Mouse (Mus musculus) heart, embryonic 16.5 days (tissue): Measurements from ENCODE around the gene Map3k7. TPM values are rescaled to one million over a fixed set of nuclear protein-coding genes. Genes with fewer than 3 reads are reported as not detected.
"Not testable (repeated sequence)": the region's sequence is repeated elsewhere in the genome, so short reads cannot be mapped to it uniquely, and the experiment has no call there.

Experiments used
- ATAC-seq: fragments of 200-750 bp; cut with Nextera tagmentation; replicated peaks from 2 replicates; pipeline ENCODE4 v1.8.0; 2017; ENCODE audit warnings: moderate number of reproducible peaks; ENCODE audit not compliant: insufficient read depth, low FRiP score; ENCODE audit errors: extremely low read depth
- H3K27ac ChIP-seq: fragments of 300-500 bp; sonication (generic); 2 replicates; pipeline ENCODE4 v1.5.1; 2014; ENCODE audit warnings: mild to moderate bottlenecking, low read length, control low read depth, moderate library complexity
- H3K27me3 ChIP-seq: fragments of 300-500 bp; sonication (generic); 2 replicates; pipeline ENCODE4 v1.6.1; 2014; ENCODE audit warnings: low read length, mixed read lengths; ENCODE audit not compliant: control insufficient read depth, insufficient read depth
- H3K36me3 ChIP-seq: fragments of 300-500 bp; sonication (generic); 2 replicates; pipeline ENCODE4 v1.6.1; 2014; ENCODE audit not compliant: control insufficient read depth, insufficient read depth
- H3K4me1 ChIP-seq: fragments of 300-500 bp; sonication (generic); 2 replicates; pipeline ENCODE4 v1.6.1; 2014; ENCODE audit warnings: low read length, mixed read lengths; ENCODE audit not compliant: control insufficient read depth, insufficient read depth
- H3K4me2 ChIP-seq: fragments of 300-500 bp; sonication (generic); 2 replicates; pipeline ENCODE4 v1.6.1; 2014; ENCODE audit warnings: low read depth, mild to moderate bottlenecking, control low read depth, low read length
- H3K4me3 ChIP-seq: fragments of 300-500 bp; sonication (generic); 2 replicates; pipeline ENCODE4 v1.5.1; 2014; ENCODE audit warnings: mild to moderate bottlenecking, control low read depth, low read length
- H3K9ac ChIP-seq: fragments of 300-500 bp; sonication (generic); 2 replicates; pipeline ENCODE4 v1.6.1; 2014; ENCODE audit warnings: low read length, control low read depth
- H3K9me3 ChIP-seq: fragments of 300-500 bp; sonication (generic); replicated peaks from 2 replicates; pipeline ENCODE4 v1.6.1; 2016; ENCODE audit warnings: low read length; ENCODE audit not compliant: control insufficient read depth
- WGBS: fragments of 180-500 bp; shearing (Covaris S2); extraction: QIAGEN DNeasy Blood & Tissue Kit; methylation state at CpG from one replicate; pipeline ENCODE4 v1.1.7; 2014; 5-methylcytosine and 5-hydroxymethylcytosine counted together
- polyA plus RNA-seq: library from polyadenylated mRNA; unstranded; fragments of >200 nt; fragmentation: Nextera tagmentation; extraction: Ambion mirVana; gene quantifications from 2 replicates; pipeline ENCODE4 v1.2.1, GENCODE M21; 2015

The Map3k7 gene
- polyA plus RNA-seq, 1 experiment from 2014 or later: 26.6 TPM

GRCm38 (mm10) chr4:32010808-32011207 lies 46.9 kb downstream of the Map3k7 start:
- Histone ChIP-seq H3K36me3 (peaks cover 26% of the 10 kb centered on the region), H3K27ac (no peak overlapping the region), H3K4me3 (no peak overlapping the region), H3K4me1 (no peaks in the 10 kb centered on the region), H3K9me3 (no peaks in the 10 kb centered on the region), H3K4me2 (no peak overlapping the region), H3K27me3 (no peaks in the 10 kb centered on the region), H3K9ac (no peak overlapping the region)
- no peak for ATAC-seq
- 89% methylated on average over 5 of the region's 5 CpGs for WGBS

- H3K4me2 ChIP-seq: no peak overlapping the region
- WGBS: 91% methylated on average over 6 of the region's 6 CpGs
- no peaks in the 10 kb centered on the region for H3K27me3 ChIP-seq
- no peaks in the 10 kb centered on the region for H3K4me1 ChIP-seq
- H3K27ac ChIP-seq: no peak overlapping the region
- H3K9ac ChIP-seq: no peak overlapping the region
- no peak overlapping the region for H3K4me3 ChIP-seq
- ATAC-seq: no peak
- peaks cover 32% of the 10 kb centered on the region for H3K36me3 ChIP-seq
- H3K9me3 ChIP-seq: no peaks in the 10 kb centered on the region
Measured at GRCm38 (mm10) chr4:32011218-32011973, 47.5 kb downstream of the Map3k7 start.

- 64% methylated on average over 3 of the region's 3 CpGs for WGBS
- no peaks in the 10 kb centered on the region for H3K27me3 ChIP-seq
- no peak overlapping the region for H3K4me3 ChIP-seq
- H3K4me2 ChIP-seq: no peak overlapping the region
- H3K36me3 ChIP-seq: peaks cover 38% of the 10 kb centered on the region
- peaks cover 4% of the 10 kb centered on the region for H3K9me3 ChIP-seq
- no peaks in the 10 kb centered on the region for H3K4me1 ChIP-seq
- no peak overlapping the region for H3K9ac ChIP-seq
- ATAC-seq: no peak
- H3K27ac ChIP-seq: no peak overlapping the region
Measured at GRCm38 (mm10) chr4:32021131-32021530, 57.2 kb downstream of the Map3k7 start.

GRCm38 (mm10) chr4:32022321-32022720 lies 58.4 kb downstream of the Map3k7 start:
- no peak for ATAC-seq
- H3K27me3 ChIP-seq: no peaks in the 10 kb centered on the region
- H3K4me3 ChIP-seq: no peak overlapping the region
- peaks cover 28% of the 10 kb centered on the region for H3K36me3 ChIP-seq
- 96% methylated on average over 6 of the region's 6 CpGs for WGBS
- no peak overlapping the region for H3K27ac ChIP-seq
- no peaks in the 10 kb centered on the region for H3K4me1 ChIP-seq
- no peak overlapping the region for H3K9ac ChIP-seq
- peaks cover 4% of the 10 kb centered on the region for H3K9me3 ChIP-seq
- no peak overlapping the region for H3K4me2 ChIP-seq

- peaks cover 20% of the 10 kb centered on the region for H3K36me3 ChIP-seq
- H3K27me3 ChIP-seq, H3K4me3 ChIP-seq, H3K4me1 ChIP-seq, H3K4me2 ChIP-seq, H3K9me3 ChIP-seq, ATAC-seq, H3K9ac ChIP-seq, H3K27ac ChIP-seq: not testable (repeated sequence)
- 83% methylated on average over 2 of the region's 2 CpGs for WGBS
Measured at GRCm38 (mm10) chr4:32024170-32024569, 60.3 kb downstream of the Map3k7 start.

GRCm38 (mm10) chr4:32025105-32025504 lies 61.2 kb downstream of the Map3k7 start:
- no peak overlapping the region for H3K9ac ChIP-seq
- no peaks in the 10 kb centered on the region for H3K27me3 ChIP-seq
- no peak overlapping the region for H3K27ac ChIP-seq
- WGBS: 70% methylated on average over 2 of the region's 2 CpGs
- H3K36me3 ChIP-seq: peaks cover 15% of the 10 kb centered on the region
- no peaks in the 10 kb centered on the region for H3K4me1 ChIP-seq
- no peak overlapping the region for H3K4me3 ChIP-seq
- no peak for ATAC-seq
- H3K4me2 ChIP-seq: no peak overlapping the region
- peaks cover 4% of the 10 kb centered on the region for H3K9me3 ChIP-seq

GRCm38 (mm10) chr4:32027094-32027493 lies 63.2 kb downstream of the Map3k7 start:
- H3K9ac ChIP-seq: no peak overlapping the region
- no peak for ATAC-seq
- H3K9me3 ChIP-seq: peaks cover 4% of the 10 kb centered on the region
- H3K27me3 ChIP-seq: no peaks in the 10 kb centered on the region
- H3K36me3 ChIP-seq: peaks cover 7% of the 10 kb centered on the region
- whole genome bisulfite sequencing: 90% methylated on average over 9 of the region's 9 CpGs
- H3K4me3 ChIP-seq: no peak overlapping the region
- no peaks in the 10 kb centered on the region for H3K4me1 ChIP-seq
- H3K4me2 ChIP-seq: no peak overlapping the region
- H3K27ac ChIP-seq: no peak overlapping the region

- no peak overlapping the region for H3K27ac ChIP-seq
Measured at GRCm38 (mm10) chr4:32037267-32037666, 73.4 kb downstream of the Map3k7 start.

GRCm38 (mm10) chr4:32041741-32042452 lies 78.0 kb downstream of the Map3k7 start:
- no peak overlapping the region for H3K27ac ChIP-seq
- no peak for ATAC-seq
- no peak overlapping the region for H3K4me2 ChIP-seq

More at GRCm38 (mm10) chr4:32037267-32037666, 73.4 kb downstream of the Map3k7 start:
- WGBS: 44% methylated on average over 7 of the region's 7 CpGs
- Histone ChIP-seq H3K4me1 (peaks cover 5% of the 10 kb centered on the region; the same call in 1 of the 2 replicates), H3K4me2 (peak overlapping the region; percentile 25), H3K4me3 (no peak overlapping the region), H3K9ac (no peak overlapping the region; the same call in 1 of the 2 replicates), H3K36me3 (no peaks in the 10 kb centered on the region), H3K9me3 (no peaks in the 10 kb centered on the region), H3K27me3 (no peaks in the 10 kb centered on the region)
- no peak for ATAC-seq

More at GRCm38 (mm10) chr4:32041741-32042452, 78.0 kb downstream of the Map3k7 start:
- H3K9ac ChIP-seq: no peak overlapping the region
- no peak overlapping the region for H3K4me3 ChIP-seq
- H3K36me3 ChIP-seq: no peaks in the 10 kb centered on the region
- WGBS: 70% methylated on average over 15 of the region's 15 CpGs
- no peaks in the 10 kb centered on the region for H3K27me3 ChIP-seq
- no peaks in the 10 kb centered on the region for H3K9me3 ChIP-seq
- peaks cover 5% of the 10 kb centered on the region; the same call in 1 of the 2 replicates for H3K4me1 ChIP-seq
